Mouse (Mus musculus) kidney, adult 2 months (tissue): ENCODE measurements at regions not wholly inside any gene's neighbourhood (a gene's known extent, or its start where the extent isn't known, plus 50 kb on each side); places are given as distances from the start of the nearest gene placed in this dataset.

Source experiments
- CTCF ChIP-seq: fragments of 200-500 bp; conservative IDR thresholded peaks from 2 replicates; pipeline ENCODE4 v1.5.1; 2011; ENCODE audit warnings: low read depth, mild to moderate bottlenecking, control low read depth, low read length, moderate library complexity, mixed read lengths; ENCODE audit not compliant: insufficient read depth, insufficient read length
- POLR2A ChIP-seq: fragments of 200-500 bp; IDR thresholded peaks from one replicate; pipeline ENCODE4 v1.6.1; 2011; ENCODE audit warnings: low read depth, low read length, control low read depth

DNA sequence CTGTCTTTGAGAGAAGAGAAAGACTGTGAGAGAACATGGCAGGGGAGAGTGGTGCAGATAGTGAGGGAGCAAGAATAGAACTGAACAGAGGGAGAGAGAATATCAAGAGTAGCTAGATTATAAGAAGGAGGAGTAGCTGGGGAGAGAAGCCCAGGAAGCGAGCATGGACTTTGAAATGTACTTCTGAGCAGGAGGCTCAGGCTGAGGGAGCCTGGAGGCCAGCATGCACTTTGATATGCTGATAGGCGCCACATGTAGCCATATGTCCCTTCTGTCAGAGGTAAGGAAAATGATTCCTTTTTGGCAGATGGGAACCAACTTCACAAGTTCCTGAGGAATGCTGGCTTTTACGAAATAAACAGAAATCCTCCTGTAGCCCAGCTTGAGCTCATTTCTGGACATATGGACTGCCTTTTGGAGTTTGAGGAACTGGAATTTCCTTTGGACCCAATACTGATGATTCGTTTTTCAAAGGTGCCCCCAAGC, 126.9 kb upstream of the Syt13 start:
- no peak for TF ChIP-seq CTCF
- TF ChIP-seq POLR2A, result no peak
